Mouse (Mus musculus) kidney, adult 2 months (tissue): ENCODE measurements around the gene Adam10.

ENCODE experiments used
- CTCF ChIP-seq: fragments of 200-500 bp; conservative IDR thresholded peaks from 2 replicates; pipeline ENCODE4 v1.5.1; 2011; ENCODE audit warnings: low read depth, mild to moderate bottlenecking, control low read depth, low read length, moderate library complexity, mixed read lengths; ENCODE audit not compliant: insufficient read depth, insufficient read length
- POLR2A ChIP-seq: fragments of 200-500 bp; IDR thresholded peaks from one replicate; pipeline ENCODE4 v1.6.1; 2011; ENCODE audit warnings: low read depth, low read length, control low read depth

GRCm38 (mm10) chr9:70729544-70729943 is 50.7 kb downstream of the Adam10 start:
- TF ChIP-seq CTCF, result no peak
- no peak for TF ChIP-seq POLR2A
